Mouse (Mus musculus) small intestine, adult 2 months (tissue): ENCODE results near the gene Tmem120a. TPM values are rescaled to one million over a fixed set of nuclear protein-coding genes. Genes with fewer than 3 reads are reported as not detected.

Experiments used
- H3K27ac ChIP-seq: fragments of 200-500 bp; 2 replicates; pipeline ENCODE4 v1.5.1; 2012; ENCODE audit warnings: low read depth, low read length, control low read depth, inconsistent platforms; ENCODE audit not compliant: insufficient read depth
- H3K27me3 ChIP-seq: fragments of 200-500 bp; 2 replicates; pipeline ENCODE4 v1.6.1; 2012; ENCODE audit warnings: mild to moderate bottlenecking, moderate library complexity, low read length, inconsistent platforms; ENCODE audit not compliant: control insufficient read depth, insufficient read depth
- H3K36me3 ChIP-seq: fragments of 200-500 bp; 2 replicates; pipeline ENCODE4 v1.6.1; 2012; ENCODE audit warnings: mild to moderate bottlenecking, low read length, control low read depth, inconsistent platforms; ENCODE audit not compliant: control insufficient read depth, insufficient read depth
- H3K4me1 ChIP-seq: fragments of 200-500 bp; 2 replicates; pipeline ENCODE4 v1.6.1; 2012; ENCODE audit warnings: low read length, inconsistent platforms, mixed read lengths; ENCODE audit not compliant: control insufficient read depth, insufficient read depth, insufficient read length
- H3K4me3 ChIP-seq: fragments of 200-500 bp; 2 replicates; pipeline ENCODE4 v1.5.1; 2012; ENCODE audit warnings: low read depth, mild to moderate bottlenecking, control low read depth, inconsistent platforms, low read length, moderate library complexity
- CTCF ChIP-seq: fragments of 200-500 bp; IDR thresholded peaks from 2 replicates; pipeline ENCODE4 v1.5.1; 2012; ENCODE audit warnings: low read depth, mild to moderate bottlenecking, control low read depth, inconsistent platforms, low read length, moderate library complexity, mixed read lengths; ENCODE audit not compliant: insufficient replicate concordance, insufficient read length; ENCODE audit errors: extremely low read depth
- POLR2A ChIP-seq: fragments of 200-500 bp; IDR thresholded peaks from 2 replicates; pipeline ENCODE4 v1.6.1; 2012; ENCODE audit warnings: low read depth, mild to moderate bottlenecking, control low read depth, inconsistent platforms, low read length, moderate library complexity
- WGBS: fragments of 180-500 bp; shearing (Covaris S2); methylation state at CpG from one replicate; pipeline ENCODE4 v1.1.7; 2018; 5-methylcytosine and 5-hydroxymethylcytosine counted together
- polyA plus RNA-seq: library from polyadenylated mRNA; depleted of rRNA; stranded (reverse); fragments of >200 nt; gene quantifications from 2 replicates; pipeline ENCODE4 v1.2.3, GENCODE M21; 2012

The Tmem120a gene
- polyA plus RNA-seq, 1 experiment = 261 TPM

GRCm38 (mm10) chr5:135733071-135733470 is 11.2 kb downstream of the Tmem120a start:
- WGBS = 89% methylated on average over 4 of the region's 4 CpGs
- Histone ChIP-seq H3K27me3 (no peaks in the 10 kb centered on the region), H3K4me1 (no peaks in the 10 kb centered on the region; the same call in 1 of the 2 replicates), H3K4me3 (no peak overlapping the region), H3K27ac (no peak overlapping the region), H3K36me3 (peaks cover 91% of the 10 kb centered on the region)
- TF ChIP-seq POLR2A (no peak), CTCF (no peak)

GRCm38 (mm10) chr5:135731322-135731721 is 12.9 kb downstream of the Tmem120a start:
- WGBS = 98% methylated on average over 16 of the region's 16 CpGs
- Histone ChIP-seq H3K4me1 (peaks cover 9% of the 10 kb centered on the region), H3K4me3 (no peak overlapping the region), H3K27ac (no peak overlapping the region), H3K36me3 (peaks cover 74% of the 10 kb centered on the region), H3K27me3 (no peaks in the 10 kb centered on the region)
- no peak for TF ChIP-seq POLR2A
- TF ChIP-seq CTCF = no peak

- WGBS = 92% methylated on average over 10 of the region's 10 CpGs
- no peaks in the 10 kb centered on the region for H3K27me3 ChIP-seq
- H3K36me3 ChIP-seq = peaks cover 70% of the 10 kb centered on the region
- TF ChIP-seq POLR2A = no peak
- no peak for TF ChIP-seq CTCF
- H3K4me3 ChIP-seq = no peak overlapping the region
- H3K4me1 ChIP-seq = peaks cover 13% of the 10 kb centered on the region
- H3K27ac ChIP-seq = no peak overlapping the region
These were observed 13.3 kb downstream of the Tmem120a start for GRCm38 (mm10) chr5:135730916-135731315.

GRCm38 (mm10) chr5:135730278-135730677 is 14.0 kb downstream of the Tmem120a start:
- 95% methylated on average over 10 of the region's 10 CpGs for WGBS
- H3K4me3 ChIP-seq = no peak overlapping the region
- H3K36me3 ChIP-seq = peaks cover 64% of the 10 kb centered on the region
- TF ChIP-seq POLR2A = no peak
- TF ChIP-seq CTCF = no peak
- no peaks in the 10 kb centered on the region for H3K27me3 ChIP-seq
- H3K27ac ChIP-seq = no peak overlapping the region
- peaks cover 18% of the 10 kb centered on the region for H3K4me1 ChIP-seq

GRCm38 (mm10) chr5:135729351-135729750 is 14.9 kb downstream of the Tmem120a start:
- no peaks in the 10 kb centered on the region for H3K27me3 ChIP-seq
- H3K36me3 ChIP-seq = peaks cover 54% of the 10 kb centered on the region
- TF ChIP-seq CTCF (no peak), POLR2A (no peak)
- H3K4me1 ChIP-seq = peaks cover 21% of the 10 kb centered on the region
- 92% methylated on average over 13 of the region's 13 CpGs for WGBS
- H3K27ac ChIP-seq = no peak overlapping the region
- no peak overlapping the region for H3K4me3 ChIP-seq

- Histone ChIP-seq H3K36me3 (peaks cover 45% of the 10 kb centered on the region), H3K4me3 (no peak overlapping the region), H3K4me1 (peaks cover 22% of the 10 kb centered on the region), H3K27me3 (no peaks in the 10 kb centered on the region), H3K27ac (no peak overlapping the region)
- TF ChIP-seq CTCF = no peak
- TF ChIP-seq POLR2A = no peak
- WGBS = 82% methylated on average over 13 of the region's 13 CpGs
These were observed 15.9 kb downstream of the Tmem120a start for GRCm38 (mm10) chr5:135728361-135728760.

- 93% methylated on average over 9 of the region's 9 CpGs for WGBS
- TF ChIP-seq CTCF (no peak), POLR2A (no peak)
- Histone ChIP-seq H3K27ac (no peak overlapping the region), H3K36me3 (peaks cover 40% of the 10 kb centered on the region), H3K4me1 (peaks cover 26% of the 10 kb centered on the region), H3K27me3 (no peaks in the 10 kb centered on the region), H3K4me3 (no peak overlapping the region)
These were observed 16.4 kb downstream of the Tmem120a start for GRCm38 (mm10) chr5:135727871-135728270.
